Mouse (Mus musculus) ovary, adult 18-20 months (tissue): ENCODE results near the gene C1qbp.

ENCODE experiments used
- DNase-seq: peaks from one replicate; pipeline ENCODE4 v3.0.0; 2022; ENCODE audit warnings: low spot score, mixed read lengths

Gene C1qbp

GRCm38 (mm10) chr11:70982557-70983228, at the start of gene C1qbp:
C1qbp (minus strand) TSS chr11:70983026.
- DNase-seq: peak; percentile 84

- no peak for DNase-seq
Observed at GRCm38 (mm10) chr11:71032070-71032469, 49.2 kb upstream of the C1qbp start.

DNA sequence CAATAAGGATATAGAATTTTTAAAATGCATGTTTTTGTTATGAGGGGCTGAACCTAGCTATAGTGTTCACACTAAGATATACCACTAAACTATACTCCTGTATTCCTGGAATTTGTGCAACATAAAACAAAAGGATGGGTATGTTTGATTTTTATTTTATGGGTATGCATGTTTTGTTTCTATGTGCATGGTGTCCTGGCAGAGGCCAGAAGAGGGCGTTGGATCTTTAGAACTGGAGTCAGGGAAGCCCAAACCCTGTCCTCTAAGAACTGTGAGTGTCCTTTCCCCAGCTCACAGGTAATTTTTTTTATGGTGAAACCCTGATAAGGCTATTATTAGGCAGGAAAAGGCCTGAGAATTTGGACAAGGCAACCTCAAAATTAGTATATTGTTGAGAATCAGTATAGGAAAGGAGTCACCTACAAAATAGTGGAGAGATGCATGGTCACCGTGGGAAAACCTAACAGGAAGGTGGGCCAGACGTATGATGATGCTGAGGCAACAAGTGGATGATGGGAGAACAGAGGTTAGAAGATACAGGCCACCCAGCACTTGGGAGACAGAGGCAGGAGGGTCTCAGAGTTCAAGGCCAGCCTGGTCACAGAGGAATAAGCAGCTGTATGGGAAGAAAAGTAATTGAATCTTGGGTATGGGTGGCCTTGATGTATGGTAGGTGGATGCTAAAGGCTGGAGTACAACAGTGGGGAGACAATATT, 46.7 kb upstream of the C1qbp start:
- DNase-seq: no peak

GRCm38 (mm10) chr11:71028280-71028679, 45.5 kb upstream of the C1qbp start:
- DNase-seq: no peak

- DNase-seq: peak; percentile 99
Observed at GRCm38 (mm10) chr11:71019201-71020068, 36.6 kb upstream of the C1qbp start, which contains the start of the genes Mis12 and Derl2. Mis12 (plus strand) TSS chr11:71019611. Derl2 (minus strand) TSS chr11:71019841.

GRCm38 (mm10) chr11:71018416-71019200, 35.8 kb upstream of the C1qbp start:
- DNase-seq: no peak

- no peak for DNase-seq
Observed at GRCm38 (mm10) chr11:71017051-71017450, 34.2 kb upstream of the C1qbp start.

- DNase-seq: no peak
Observed at GRCm38 (mm10) chr11:71012743-71013142, 29.9 kb upstream of the C1qbp start.

GRCm38 (mm10) chr11:71008321-71008720, 25.5 kb upstream of the C1qbp start:
- no peak for DNase-seq

GRCm38 (mm10) chr11:71007831-71008230, 25.0 kb upstream of the C1qbp start:
- DNase-seq: no peak

- no peak for DNase-seq
Observed at GRCm38 (mm10) chr11:71007026-71007425, 24.2 kb upstream of the C1qbp start.

DNA sequence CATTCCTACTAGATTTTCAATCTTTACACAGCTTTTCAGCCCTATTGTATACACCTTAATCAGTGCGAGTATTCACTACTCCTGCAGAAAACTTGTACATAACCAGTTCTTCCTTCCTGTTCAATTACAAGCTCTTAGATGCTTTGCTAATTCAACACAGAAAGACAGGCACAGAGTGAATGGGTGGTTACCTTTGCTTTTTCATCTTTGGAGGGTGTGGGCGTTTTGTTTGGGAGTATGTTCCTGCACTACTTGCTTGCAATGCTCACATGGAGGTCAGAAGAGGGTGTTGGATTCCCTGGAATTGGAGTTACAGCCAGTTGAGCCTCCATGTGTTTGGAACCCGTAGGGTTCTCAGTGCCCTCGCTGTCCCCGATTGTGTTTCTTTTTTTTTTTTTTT, 22.2 kb upstream of the C1qbp start:
- no peak for DNase-seq

GRCm38 (mm10) chr11:71004316-71004773, 21.5 kb upstream of the C1qbp start, which contains the start of gene Dhx33:
Dhx33 (minus strand) TSS chr11:71004437.
- DNase-seq: peak; percentile 96

GRCm38 (mm10) chr11:71003611-71004315, 20.9 kb upstream of the C1qbp start:
- DNase-seq: peak; percentile 52

DNA sequence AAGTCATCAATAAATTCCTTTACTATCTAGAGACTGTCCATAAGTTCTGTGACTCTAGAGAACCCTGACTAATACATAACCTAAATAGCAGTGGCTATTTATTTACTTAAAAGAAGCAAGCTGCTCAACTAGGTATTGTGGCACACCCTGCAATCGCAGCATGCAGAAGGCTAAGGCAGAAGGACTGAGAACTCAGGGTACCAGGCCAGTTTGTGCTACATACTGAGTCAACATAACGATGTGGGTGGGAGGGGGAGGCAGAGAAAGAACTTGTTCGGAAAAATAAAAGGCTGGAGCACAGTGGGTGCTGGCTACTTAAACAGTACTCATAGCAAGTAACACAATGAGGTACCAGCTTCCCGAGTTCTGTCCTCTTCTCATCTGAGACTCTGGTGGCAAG, 18.3 kb upstream of the C1qbp start:
- no peak for DNase-seq

- no peak for DNase-seq
Observed at GRCm38 (mm10) chr11:70982030-70982429, 796 bp downstream of the C1qbp start.

DNA sequence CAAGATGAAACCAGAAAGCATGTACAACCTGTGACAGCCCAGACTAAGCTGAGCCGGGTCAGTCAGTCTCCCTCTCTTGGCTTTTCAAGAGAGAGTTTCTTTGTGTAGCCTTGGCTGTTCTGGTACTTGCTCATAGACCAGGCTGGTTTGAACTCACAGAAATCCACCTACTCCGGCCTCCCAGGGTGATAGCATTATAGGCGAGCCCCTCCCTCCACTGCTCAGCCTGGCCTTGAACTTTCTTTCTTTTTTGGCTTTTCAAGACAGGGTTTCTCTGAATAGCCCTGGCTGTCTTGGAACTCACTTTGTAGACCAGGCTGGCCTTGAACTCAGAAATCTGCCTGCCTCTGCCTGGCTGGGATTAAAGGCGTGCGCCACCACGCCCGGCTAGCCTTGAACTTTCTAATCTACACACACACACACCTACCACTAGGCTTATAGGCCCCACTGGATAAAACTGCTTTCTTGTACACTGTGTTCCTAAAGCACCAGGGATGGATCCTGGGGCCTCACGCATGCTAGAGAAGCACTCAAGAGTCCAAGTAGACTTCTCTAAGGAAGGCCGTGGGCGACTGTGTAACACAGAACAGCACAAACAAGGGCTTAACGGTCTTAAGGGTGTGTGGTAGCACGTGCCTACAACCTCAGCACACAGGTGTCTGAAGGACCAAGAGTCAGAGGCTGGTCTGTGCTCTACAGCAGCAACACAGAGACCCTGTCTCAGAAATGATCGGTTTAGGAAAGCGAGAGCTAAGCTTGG, 1.9 kb downstream of the C1qbp start:
- DNase-seq: no peak

DNA sequence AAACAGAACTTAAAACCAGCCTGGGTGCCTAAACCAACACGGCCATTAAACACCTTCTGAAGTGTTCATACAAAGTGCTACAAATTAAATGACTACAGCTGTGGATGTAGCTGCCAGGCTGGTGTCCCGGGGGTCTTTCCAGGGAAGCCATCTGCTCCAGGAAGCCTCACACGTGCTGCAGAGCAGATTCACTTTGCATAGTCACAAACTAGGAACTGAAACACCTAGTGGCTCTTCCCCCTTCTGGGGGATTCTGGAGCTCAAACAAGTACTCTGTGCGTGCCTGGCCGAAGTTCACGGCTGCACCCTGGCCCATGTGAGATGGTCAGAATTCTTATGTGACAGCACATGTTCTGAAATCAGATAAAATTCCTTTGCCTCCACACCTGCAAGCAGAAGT, 2.6 kb downstream of the C1qbp start:
- no peak for DNase-seq

DNA sequence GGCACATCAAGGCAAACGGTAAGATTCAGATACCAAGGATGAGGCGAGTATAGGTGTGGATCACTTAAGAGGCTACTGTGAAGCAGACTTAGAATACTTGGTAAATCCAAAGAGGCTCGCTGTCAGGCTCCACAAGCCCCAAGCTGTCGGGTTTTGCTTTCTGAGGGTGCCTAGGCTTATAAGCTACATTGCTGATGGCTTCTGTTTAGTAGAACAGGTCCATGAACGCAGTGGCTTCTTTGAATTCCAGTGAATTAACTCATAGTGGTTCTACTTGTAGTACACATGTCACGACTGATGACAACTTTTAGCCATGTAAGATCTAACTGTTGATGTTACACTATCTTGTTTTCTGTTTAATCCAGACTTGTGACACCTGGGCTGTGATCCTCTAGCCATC, 5.5 kb downstream of the C1qbp start:
- DNase-seq: no peak

GRCm38 (mm10) chr11:70975193-70975592, 7.6 kb downstream of the C1qbp start:
- DNase-seq: no peak
